Mouse (Mus musculus) embryonic facial prominence, embryonic 13.5 days (tissue): Measurements from ENCODE around the gene Spns3. TPM values are rescaled to one million over a fixed set of nuclear protein-coding genes. Genes with fewer than 3 reads are reported as not detected.
"Not testable (repeated sequence)": the region's sequence is repeated elsewhere in the genome, so short reads cannot be mapped to it uniquely, and the experiment has no call there.

Experiments used
- ATAC-seq: fragments of 200-750 bp; cut with Nextera tagmentation; 2 replicates; pipeline ENCODE4 v1.8.0; 2017; ENCODE audit warnings: low read depth; ENCODE audit not compliant: insufficient number of reproducible peaks, insufficient read depth, low FRiP score, low TSS enrichment
- H3K27ac ChIP-seq: fragments of 300-500 bp; sonication (generic); 2 replicates; pipeline ENCODE4 v1.5.1; 2015; ENCODE audit warnings: moderate library complexity, mild to moderate bottlenecking, inconsistent platforms
- H3K27me3 ChIP-seq: fragments of 300-500 bp; sonication (generic); 2 replicates; pipeline ENCODE4 v1.6.1; 2015; ENCODE audit warnings: mild to moderate bottlenecking, inconsistent platforms
- H3K36me3 ChIP-seq: fragments of 300-500 bp; sonication (generic); 2 replicates; pipeline ENCODE4 v1.6.1; 2015; ENCODE audit warnings: mild to moderate bottlenecking, inconsistent platforms
- H3K4me1 ChIP-seq: fragments of 300-500 bp; sonication (generic); 2 replicates; pipeline ENCODE4 v1.6.1; 2015; ENCODE audit warnings: inconsistent platforms
- H3K4me2 ChIP-seq: fragments of 300-500 bp; sonication (generic); 2 replicates; pipeline ENCODE4 v1.6.1; 2015; ENCODE audit warnings: moderate library complexity, mild to moderate bottlenecking, inconsistent platforms
- H3K4me3 ChIP-seq: fragments of 300-500 bp; sonication (generic); 2 replicates; pipeline ENCODE4 v1.5.1; 2015; ENCODE audit warnings: mild to moderate bottlenecking, inconsistent platforms
- H3K9ac ChIP-seq: fragments of 300-500 bp; sonication (generic); 2 replicates; pipeline ENCODE4 v1.6.1; 2015; ENCODE audit warnings: mild to moderate bottlenecking, inconsistent platforms
- H3K9me3 ChIP-seq: fragments of 300-500 bp; sonication (generic); 2 replicates; pipeline ENCODE4 v1.6.1; 2016; ENCODE audit warnings: inconsistent platforms
- WGBS: fragments of 180-500 bp; shearing (Covaris S2); methylation state at CpG from one replicate; pipeline ENCODE4 v1.1.7; 2015; ENCODE audit warnings: mixed read lengths; 5-methylcytosine and 5-hydroxymethylcytosine counted together
- polyA plus RNA-seq: library from polyadenylated mRNA; unstranded; fragments of >200 nt; fragmentation: Nextera tagmentation; extraction: Ambion mirVana; gene quantifications from 2 replicates; pipeline ENCODE4 v1.2.1, GENCODE M21; 2015

Spns3 gene
- polyA plus RNA-seq, 1 experiment from 2014 or later: 0.27 TPM

DNA sequence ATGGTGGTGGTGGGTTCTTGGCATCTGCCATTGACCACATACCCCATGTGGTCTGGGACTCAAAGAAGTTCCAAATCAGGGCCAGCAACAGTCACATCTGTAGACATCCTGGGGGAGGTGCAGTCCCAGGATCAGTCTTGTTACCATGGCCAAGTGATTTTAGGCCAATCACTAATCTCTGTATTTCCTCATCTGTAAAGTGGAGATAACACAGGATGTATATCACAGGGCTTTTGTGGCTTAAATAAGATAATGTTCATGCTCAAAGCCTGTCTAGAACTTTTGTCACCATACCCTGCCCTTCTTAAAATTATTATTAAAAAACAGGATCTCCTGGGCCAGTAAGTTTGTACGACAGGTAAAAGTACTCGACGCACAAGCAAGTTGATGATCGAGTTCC, 6.2 kb upstream of the Spns3 start:
- H3K27me3 ChIP-seq: no peaks in the 10 kb centered on the region
- WGBS: 92% methylated on average over 4 of the region's 4 CpGs
- no peaks in the 10 kb centered on the region for H3K4me1 ChIP-seq
- no peaks in the 10 kb centered on the region for H3K9me3 ChIP-seq
- H3K36me3 ChIP-seq: no peaks in the 10 kb centered on the region
- no peak overlapping the region for H3K27ac ChIP-seq
- ATAC-seq: no peak
- H3K9ac ChIP-seq: no peak overlapping the region
- H3K4me3 ChIP-seq: no peak overlapping the region
- no peak overlapping the region for H3K4me2 ChIP-seq

DNA sequence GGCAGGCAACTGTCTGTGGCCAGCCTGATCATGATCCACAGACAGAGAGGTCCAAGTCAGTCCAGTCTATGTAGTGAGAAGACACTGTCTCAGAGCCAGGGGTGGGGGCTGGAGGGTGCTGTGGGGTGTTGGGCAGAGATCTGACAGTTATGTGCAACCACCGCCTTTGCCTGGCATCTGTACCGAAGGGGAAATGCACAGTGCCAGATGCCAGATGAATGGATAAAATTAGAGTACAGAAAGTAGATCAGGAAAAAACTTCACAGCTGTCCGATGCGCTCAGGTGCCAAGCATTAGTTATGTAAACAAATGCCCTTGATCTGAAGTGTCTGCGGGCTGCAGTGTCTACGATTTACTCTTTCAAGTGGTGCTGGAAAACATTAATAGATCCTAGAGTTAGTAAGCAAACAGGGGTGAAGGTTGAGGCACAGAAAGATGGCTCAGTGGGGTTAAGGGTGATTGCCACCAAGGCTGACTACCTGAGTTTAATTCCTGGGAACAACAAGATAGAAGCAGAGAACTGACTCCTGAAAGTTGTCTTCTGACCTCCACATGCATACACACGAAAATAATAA, 1.3 kb upstream of the Spns3 start:
- WGBS: 62% methylated on average over 7 of the region's 7 CpGs
- Histone ChIP-seq H3K4me1 (no peaks in the 10 kb centered on the region), H3K27ac (no peak overlapping the region), H3K36me3 (no peaks in the 10 kb centered on the region), H3K4me3 (no peak overlapping the region), H3K4me2 (no peak overlapping the region), H3K9ac (no peak overlapping the region), H3K9me3 (no peaks in the 10 kb centered on the region), H3K27me3 (no peaks in the 10 kb centered on the region)
- ATAC-seq: no peak

DNA sequence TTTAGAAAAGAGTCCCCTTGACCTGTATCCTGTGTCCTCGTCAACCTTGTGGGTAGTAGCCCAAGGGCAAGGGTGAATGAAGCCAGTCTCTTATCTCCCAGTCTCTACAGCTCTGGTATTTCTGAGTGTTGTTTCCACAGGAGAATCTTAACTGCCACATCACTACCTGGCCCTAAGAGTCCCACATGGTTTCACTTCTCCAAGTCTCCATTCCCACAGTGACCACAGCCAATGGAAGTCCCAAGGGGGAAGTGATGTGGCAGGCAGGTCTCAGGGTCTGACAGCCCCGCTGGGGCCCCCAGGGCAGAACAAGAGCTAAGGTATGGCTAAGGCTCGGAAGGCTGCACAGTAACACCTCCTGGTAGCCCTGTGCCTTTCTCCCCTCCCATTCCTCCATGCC, 3.1 kb downstream of the Spns3 start:
- 53% methylated on average over 3 of the region's 3 CpGs for WGBS
- H3K27me3 ChIP-seq: no peaks in the 10 kb centered on the region
- no peaks in the 10 kb centered on the region for H3K36me3 ChIP-seq
- H3K9me3 ChIP-seq: no peaks in the 10 kb centered on the region
- no peak overlapping the region for H3K4me3 ChIP-seq
- no peaks in the 10 kb centered on the region for H3K4me1 ChIP-seq
- H3K4me2 ChIP-seq: no peak overlapping the region
- no peak overlapping the region for H3K27ac ChIP-seq
- no peak for ATAC-seq
- no peak overlapping the region for H3K9ac ChIP-seq

DNA sequence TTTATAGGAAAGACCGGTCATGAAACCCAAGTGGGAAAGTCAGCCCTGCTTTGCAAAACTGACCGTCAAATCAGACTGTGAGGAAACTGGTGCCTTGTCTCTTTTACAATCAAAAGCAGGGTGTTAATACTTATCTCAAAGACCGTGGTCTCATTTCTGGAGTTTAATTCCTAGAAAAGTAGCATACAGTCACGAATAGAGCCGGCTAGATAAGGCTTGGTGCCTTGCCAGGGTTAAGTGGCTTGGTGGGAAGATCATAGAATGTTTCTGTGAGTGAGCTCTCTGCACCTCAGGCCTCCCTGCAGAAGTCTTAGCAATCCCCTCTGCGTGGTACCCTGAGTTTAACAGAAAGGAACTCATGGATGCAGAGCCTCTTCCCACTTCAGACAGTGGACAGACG, 5.6 kb downstream of the Spns3 start:
- Histone ChIP-seq H3K4me3 (no peak overlapping the region), H3K27ac (no peak overlapping the region), H3K27me3 (no peaks in the 10 kb centered on the region), H3K36me3 (no peaks in the 10 kb centered on the region), H3K9ac (no peak overlapping the region), H3K4me1 (no peaks in the 10 kb centered on the region), H3K9me3 (no peaks in the 10 kb centered on the region), H3K4me2 (no peak overlapping the region)
- 74% methylated on average over 7 of the region's 7 CpGs for WGBS
- ATAC-seq: no peak

DNA sequence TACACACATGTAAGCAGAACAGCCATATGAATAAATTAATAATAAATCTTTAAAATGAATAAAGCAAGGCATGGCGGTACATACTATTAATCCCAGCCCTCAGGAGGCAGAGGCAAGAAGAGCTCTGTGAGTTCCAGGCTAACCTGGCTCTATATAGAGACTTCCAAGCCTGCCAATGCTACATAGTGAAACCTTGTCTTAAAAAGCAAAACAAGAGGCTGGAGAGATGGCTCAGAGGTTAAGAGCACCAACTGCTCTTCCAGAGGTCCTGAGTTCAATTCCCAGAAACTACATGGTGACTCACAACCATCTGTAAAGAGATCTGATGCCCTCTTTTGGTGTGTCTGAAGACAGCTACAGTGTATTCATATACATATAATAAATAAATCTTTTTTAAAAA, 6.6 kb downstream of the Spns3 start:
- not testable (repeated sequence) for H3K27ac ChIP-seq, ATAC-seq
- WGBS: 90% methylated on average over 1 of the region's 1 CpGs

DNA sequence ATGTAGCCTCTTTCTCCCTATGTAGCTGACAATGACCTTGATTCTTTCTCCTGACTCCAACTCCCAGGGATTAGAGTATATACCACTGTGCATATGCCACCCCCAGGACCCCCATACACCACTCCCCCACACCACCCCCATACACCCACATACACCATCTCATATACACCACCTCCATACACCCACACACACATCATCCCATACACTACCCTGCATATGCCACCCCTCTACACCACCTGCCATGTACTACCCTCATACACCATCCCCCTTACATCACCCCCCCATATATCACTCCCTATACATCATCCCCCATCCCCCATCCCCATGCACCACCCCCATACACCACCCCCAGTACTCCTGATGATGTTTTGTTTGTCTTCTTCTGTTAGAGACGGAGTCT, 7.7 kb downstream of the Spns3 start:
- Histone ChIP-seq H3K4me1 (no peaks in the 10 kb centered on the region), H3K4me2 (no peak overlapping the region), H3K9me3 (no peaks in the 10 kb centered on the region), H3K27me3 (no peaks in the 10 kb centered on the region), H3K4me3 (no peak overlapping the region), H3K9ac (no peak overlapping the region), H3K36me3 (no peaks in the 10 kb centered on the region), H3K27ac (no peak overlapping the region)
- ATAC-seq: 0 out of 2 replicates have a peak, but pooled peaks have one; percentile 67
- 96% methylated on average over 1 of the region's 1 CpGs for WGBS

More for the DNA sequence above, 6.6 kb downstream of the Spns3 start:
- H3K27me3 ChIP-seq, H3K9me3 ChIP-seq, H3K36me3 ChIP-seq, H3K4me3 ChIP-seq, H3K9ac ChIP-seq, H3K4me2 ChIP-seq, H3K4me1 ChIP-seq: not testable (repeated sequence)

DNA sequence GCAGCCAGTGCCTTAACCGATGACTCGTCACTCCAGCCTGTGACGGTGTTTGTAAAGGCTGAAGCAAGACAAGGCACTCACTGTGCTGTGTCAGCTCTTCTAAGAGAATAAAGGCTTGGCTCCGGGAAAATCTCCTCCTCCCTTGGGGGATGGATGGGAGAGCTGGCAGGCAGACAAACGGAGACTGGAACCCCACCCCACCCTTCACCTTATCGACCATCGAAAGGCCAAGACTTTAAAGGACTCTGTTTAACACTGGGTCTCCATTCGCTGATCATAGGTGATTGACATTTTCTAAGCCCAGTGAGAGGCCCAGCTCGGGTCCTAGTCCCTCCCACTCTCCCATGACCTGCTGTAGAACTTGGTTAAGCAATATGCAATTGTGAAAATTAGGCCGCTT, 8.4 kb downstream of the Spns3 start:
- Histone ChIP-seq H3K4me3 (no peak overlapping the region), H3K27ac (no peak overlapping the region), H3K9me3 (no peaks in the 10 kb centered on the region), H3K9ac (no peak overlapping the region), H3K27me3 (no peaks in the 10 kb centered on the region), H3K36me3 (no peaks in the 10 kb centered on the region), H3K4me2 (no peak overlapping the region), H3K4me1 (no peaks in the 10 kb centered on the region)
- ATAC-seq: no peak
- 60% methylated on average over 10 of the region's 10 CpGs for WGBS

DNA sequence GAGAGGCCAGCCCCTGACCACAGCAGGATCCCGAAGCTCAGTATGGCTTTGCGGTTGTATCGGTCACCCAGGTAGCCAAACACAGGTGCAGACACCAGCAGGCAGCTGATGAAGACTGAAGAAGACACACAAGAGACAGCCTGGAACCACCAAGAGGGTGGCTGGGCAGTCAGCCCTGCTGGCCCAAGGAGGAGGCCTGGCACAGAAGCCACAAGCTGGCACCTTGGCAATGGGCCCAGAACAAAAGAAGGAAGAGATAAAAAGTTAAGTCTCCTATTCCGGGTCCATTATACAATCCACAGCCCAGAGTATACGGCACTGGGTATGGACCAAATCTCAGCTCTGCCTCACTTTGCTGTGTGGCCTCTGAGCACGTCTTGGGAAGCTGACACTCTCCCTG, 9.9 kb downstream of the Spns3 start:
- WGBS: 84% methylated on average over 6 of the region's 6 CpGs
- Histone ChIP-seq H3K9ac (no peak overlapping the region), H3K4me2 (no peak overlapping the region), H3K4me1 (no peaks in the 10 kb centered on the region), H3K9me3 (no peaks in the 10 kb centered on the region), H3K27me3 (no peaks in the 10 kb centered on the region), H3K36me3 (no peaks in the 10 kb centered on the region), H3K27ac (no peak overlapping the region), H3K4me3 (no peak overlapping the region)
- no peak for ATAC-seq

DNA sequence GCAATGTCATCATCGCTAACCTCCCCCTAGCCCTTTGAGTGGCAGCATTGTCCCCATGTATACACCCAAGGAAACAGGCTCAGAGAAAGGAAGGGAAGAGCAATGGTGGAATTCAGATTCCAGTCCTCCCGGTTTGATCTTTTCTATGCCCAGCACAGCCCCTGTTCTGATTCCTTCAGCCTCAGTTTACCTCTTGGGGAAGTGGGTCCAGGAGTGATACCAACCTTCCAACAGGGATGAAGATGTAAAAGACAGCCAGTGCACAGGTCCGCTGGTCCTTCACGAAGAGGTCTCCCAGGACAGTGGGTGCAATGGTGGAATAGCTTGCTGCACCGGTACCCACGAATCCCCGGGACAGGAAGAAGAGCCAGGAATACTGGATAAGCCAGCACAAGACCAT, 11.5 kb downstream of the Spns3 start:
- Histone ChIP-seq H3K4me2 (no peak overlapping the region), H3K27ac (no peak overlapping the region), H3K9me3 (no peaks in the 10 kb centered on the region), H3K27me3 (no peaks in the 10 kb centered on the region), H3K4me3 (no peak overlapping the region), H3K9ac (no peak overlapping the region), H3K4me1 (no peaks in the 10 kb centered on the region), H3K36me3 (no peaks in the 10 kb centered on the region)
- ATAC-seq: no peak
- 89% methylated on average over 7 of the region's 7 CpGs for WGBS

DNA sequence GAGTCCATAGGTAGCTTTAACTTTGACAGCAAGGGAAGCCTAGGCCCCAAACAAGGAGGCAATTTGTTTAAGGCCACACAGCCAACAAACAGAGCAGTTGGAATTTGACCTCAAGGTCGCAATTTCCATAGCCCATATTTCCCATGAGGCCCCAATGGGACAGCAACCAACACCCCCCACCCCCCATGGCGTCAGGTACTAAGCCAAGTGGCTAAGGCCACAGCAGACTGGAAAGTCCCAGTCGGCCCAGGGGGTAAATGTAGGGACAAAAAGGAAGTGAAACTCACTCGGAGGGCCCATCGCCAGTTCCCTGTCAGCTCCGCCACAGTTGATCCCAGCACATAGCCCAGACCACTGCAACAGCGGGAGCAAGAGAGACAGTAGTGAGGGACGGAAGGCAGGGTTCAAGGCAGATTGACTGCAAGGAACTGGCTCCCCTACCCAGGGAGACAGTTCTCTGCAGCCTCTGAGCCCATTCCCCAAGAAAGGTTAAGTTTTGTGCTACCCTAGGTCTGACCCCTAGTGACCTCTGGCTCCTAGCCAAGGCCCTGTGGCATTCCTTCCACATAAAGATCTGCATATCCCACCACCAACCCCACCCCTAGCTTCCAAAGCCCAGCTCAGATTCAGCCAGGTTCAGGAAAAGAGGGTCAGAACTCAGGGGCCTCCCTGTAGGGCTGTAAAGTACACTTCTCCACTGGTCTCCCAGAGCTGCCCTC, 12.1 kb downstream of the Spns3 start:
- H3K27ac ChIP-seq: no peak overlapping the region
- WGBS: 46% methylated on average over 8 of the region's 8 CpGs
- no peak for ATAC-seq

DNA sequence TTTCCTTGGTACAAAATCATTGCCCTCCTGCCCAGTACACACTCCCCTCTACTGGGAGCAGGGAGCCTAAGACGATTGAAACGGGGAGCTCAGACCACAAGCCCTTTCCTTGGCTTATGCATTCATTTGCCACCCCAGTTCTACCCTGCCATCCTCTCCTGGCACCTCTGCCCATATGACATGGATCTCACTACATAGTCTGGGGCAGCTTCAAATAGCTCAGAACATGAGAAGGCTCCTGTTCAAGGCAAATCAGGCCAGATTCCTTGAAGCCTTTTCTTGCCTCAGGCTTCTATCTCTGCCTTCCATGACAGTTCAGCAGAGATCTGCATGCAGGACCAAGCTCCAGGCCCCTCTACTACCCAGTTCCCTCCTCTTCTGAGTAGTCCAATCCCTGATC, 12.8 kb downstream of the Spns3 start:
- Histone ChIP-seq H3K27ac (no peak overlapping the region), H3K4me1 (no peaks in the 10 kb centered on the region), H3K27me3 (no peaks in the 10 kb centered on the region), H3K36me3 (no peaks in the 10 kb centered on the region), H3K4me3 (no peak overlapping the region), H3K9ac (no peak overlapping the region), H3K9me3 (no peaks in the 10 kb centered on the region), H3K4me2 (no peak overlapping the region)
- 84% methylated on average over 2 of the region's 2 CpGs for WGBS
- no peak for ATAC-seq

More for the DNA sequence above, 12.1 kb downstream of the Spns3 start:
- no peaks in the 10 kb centered on the region for H3K36me3 ChIP-seq
- H3K9ac ChIP-seq: no peak overlapping the region
- H3K27me3 ChIP-seq: no peaks in the 10 kb centered on the region
- no peaks in the 10 kb centered on the region for H3K9me3 ChIP-seq
- no peaks in the 10 kb centered on the region for H3K4me1 ChIP-seq
- H3K4me2 ChIP-seq: no peak overlapping the region
- H3K4me3 ChIP-seq: no peak overlapping the region

DNA sequence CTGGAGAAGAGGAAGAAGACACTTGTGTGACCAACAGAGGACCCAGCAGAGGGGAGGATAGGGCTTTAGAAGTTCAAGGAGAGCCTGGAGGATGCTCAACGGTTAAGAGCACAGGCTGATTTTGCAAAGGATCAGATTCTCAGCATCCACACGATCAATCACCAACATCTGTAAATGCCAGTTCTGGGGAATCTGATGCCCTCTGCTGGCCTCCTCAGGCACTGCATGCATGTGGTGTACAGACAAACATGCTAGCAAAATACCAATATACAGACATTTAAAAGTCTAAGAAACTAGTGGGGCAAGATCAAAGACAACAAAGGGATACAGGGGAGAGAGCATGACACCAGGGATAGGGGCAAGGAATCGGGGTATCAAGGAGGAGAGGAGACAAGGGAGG, 14.8 kb downstream of the Spns3 start:
- 81% methylated on average over 3 of the region's 3 CpGs for WGBS
- no peaks in the 10 kb centered on the region for H3K27me3 ChIP-seq
- no peak overlapping the region for H3K9ac ChIP-seq
- H3K9me3 ChIP-seq: no peaks in the 10 kb centered on the region
- H3K27ac ChIP-seq: no peak overlapping the region
- no peak overlapping the region for H3K4me2 ChIP-seq
- no peak overlapping the region for H3K4me3 ChIP-seq
- no peaks in the 10 kb centered on the region for H3K36me3 ChIP-seq
- ATAC-seq: no peak
- no peaks in the 10 kb centered on the region for H3K4me1 ChIP-seq
